Mouse (Mus musculus): ENCODE results near the gene Il34. TPM values are rescaled to one million over a fixed set of nuclear protein-coding genes. Genes with fewer than 3 reads are reported as not detected.

The Il34 gene
- polyA plus RNA-seq, 1 experiment from 2014 or later, result 1.1 TPM

DNA sequence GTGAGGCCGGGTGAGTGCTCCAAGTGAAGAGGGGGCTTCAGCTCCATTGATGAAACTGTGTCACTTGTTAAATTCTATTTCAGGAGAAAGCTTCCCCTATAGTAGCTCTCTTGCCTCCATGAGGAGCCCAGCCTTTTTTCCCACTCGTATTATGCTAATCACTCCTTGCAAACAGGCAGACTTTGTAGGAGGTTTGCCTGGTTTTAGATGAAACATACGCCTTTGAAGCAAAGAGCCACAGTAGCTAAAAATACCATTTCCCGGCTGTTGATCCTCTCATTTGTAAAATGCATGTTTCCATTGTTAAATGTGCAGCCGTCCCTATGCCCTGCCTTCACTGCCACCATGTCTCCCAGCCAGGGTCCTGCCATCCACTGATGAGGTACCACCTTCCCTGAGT lies 108.2 kb downstream of the Il34 start:
- Histone ChIP-seq H3K4me3 (no peak overlapping the region), H3K4me1 (0 out of 2 replicates have a peak, but pooled peaks cover 5% of the 10 kb centered on the region), H3K4me2 (replicated peaks) (no peak overlapping the region), H3K9ac (replicated peaks) (no peak overlapping the region), H3K36me3 (peaks cover 29% of the 10 kb centered on the region), H3K27ac (replicated peaks) (no peak overlapping the region), H3K9me3 (no peaks in the 10 kb centered on the region), H3K27me3 (no peaks in the 10 kb centered on the region)
- WGBS, result 86% methylated on average over 5 of the region's 5 CpGs
- no peak for ATAC-seq (ENCODE audit: low FRiP score, low read depth)

DNA sequence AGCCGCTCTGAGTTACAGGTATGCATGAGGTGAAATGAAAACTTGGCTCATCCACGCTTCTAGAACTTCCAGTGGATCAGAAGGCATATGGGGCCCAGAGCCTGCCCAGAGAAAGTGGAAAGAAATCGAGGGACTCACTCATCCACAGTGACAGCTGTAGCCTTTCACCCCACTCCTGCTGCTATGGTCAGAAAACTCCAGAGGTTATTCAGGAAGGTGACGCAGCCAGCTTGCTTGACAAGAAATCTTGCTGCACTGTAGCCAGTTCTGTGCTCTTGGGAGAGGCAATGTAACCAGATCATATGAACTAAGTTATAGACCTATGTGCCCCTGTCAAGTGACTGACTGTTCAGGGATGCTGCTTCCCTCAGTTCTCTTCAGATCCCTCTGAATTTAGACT lies 109.7 kb downstream of the Il34 start:
- H3K9me3 ChIP-seq, result no peaks in the 10 kb centered on the region
- H3K27ac ChIP-seq (replicated peaks), result no peak overlapping the region
- H3K27me3 ChIP-seq, result no peaks in the 10 kb centered on the region
- no peaks in the 10 kb centered on the region for H3K4me1 ChIP-seq
- 93% methylated on average over 4 of the region's 4 CpGs for WGBS
- no peak overlapping the region for H3K4me2 ChIP-seq (replicated peaks)
- no peak overlapping the region for H3K9ac ChIP-seq (replicated peaks)
- no peak for ATAC-seq (ENCODE audit: low FRiP score, low read depth)
- no peak overlapping the region for H3K4me3 ChIP-seq
- H3K36me3 ChIP-seq, result peaks cover 23% of the 10 kb centered on the region

DNA sequence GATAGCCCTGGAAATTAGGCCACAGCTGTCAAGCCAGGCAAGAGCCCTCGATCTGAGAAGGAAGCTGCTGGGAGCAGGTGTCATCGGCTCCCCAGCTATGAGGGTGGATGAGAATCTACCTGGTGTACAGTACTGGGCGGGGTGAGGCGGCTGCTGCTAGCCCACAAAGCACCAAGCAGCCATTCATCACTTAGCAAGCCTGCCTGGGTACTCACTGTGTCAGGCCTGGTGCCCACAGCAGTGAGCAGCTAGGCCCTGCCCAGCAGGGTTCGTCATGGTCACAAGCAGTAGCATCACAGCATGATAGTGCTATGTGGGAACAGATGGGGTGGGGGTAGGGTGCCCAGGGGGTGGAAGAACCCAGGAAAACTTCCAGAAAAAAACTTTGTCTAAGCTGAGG lies 110.3 kb downstream of the Il34 start:
- WGBS, result 95% methylated on average over 5 of the region's 5 CpGs
- Histone ChIP-seq H3K4me1 (no peaks in the 10 kb centered on the region), H3K36me3 (peaks cover 22% of the 10 kb centered on the region), H3K27me3 (no peaks in the 10 kb centered on the region), H3K4me3 (no peak overlapping the region), H3K9ac (replicated peaks) (no peak overlapping the region), H3K4me2 (replicated peaks) (no peak overlapping the region), H3K27ac (replicated peaks) (no peak overlapping the region), H3K9me3 (no peaks in the 10 kb centered on the region)
- no peak for ATAC-seq (ENCODE audit: low FRiP score, low read depth)

DNA sequence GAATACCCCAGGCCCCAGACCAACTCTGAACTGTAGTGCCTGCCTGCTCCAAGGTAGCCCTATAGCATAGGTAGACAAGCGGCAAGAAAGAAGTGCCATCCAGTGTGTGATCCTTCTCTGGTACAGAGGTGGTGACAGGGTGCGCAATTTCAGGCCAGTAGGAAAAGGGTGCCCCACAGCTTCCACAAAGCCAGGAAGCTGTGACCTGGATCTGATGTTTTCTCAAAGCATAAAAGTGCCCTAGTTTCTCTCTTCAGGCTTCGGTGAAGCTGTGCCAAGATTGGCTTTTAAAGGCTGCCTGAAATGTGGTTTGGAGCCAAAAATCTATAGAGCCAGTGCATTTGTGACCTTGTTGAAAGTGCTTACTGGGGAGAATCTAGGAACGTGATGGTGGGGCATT lies 110.9 kb downstream of the Il34 start:
- WGBS, result 86% methylated on average over 4 of the region's 4 CpGs
- H3K27me3 ChIP-seq, result no peaks in the 10 kb centered on the region
- H3K9me3 ChIP-seq, result no peaks in the 10 kb centered on the region
- no peak overlapping the region for H3K9ac ChIP-seq (replicated peaks)
- no peak for ATAC-seq (ENCODE audit: low FRiP score, low read depth)
- H3K4me1 ChIP-seq, result no peaks in the 10 kb centered on the region
- H3K36me3 ChIP-seq, result peaks cover 22% of the 10 kb centered on the region
- H3K27ac ChIP-seq (replicated peaks), result no peak overlapping the region
- no peak overlapping the region for H3K4me2 ChIP-seq (replicated peaks)
- H3K4me3 ChIP-seq, result no peak overlapping the region

DNA sequence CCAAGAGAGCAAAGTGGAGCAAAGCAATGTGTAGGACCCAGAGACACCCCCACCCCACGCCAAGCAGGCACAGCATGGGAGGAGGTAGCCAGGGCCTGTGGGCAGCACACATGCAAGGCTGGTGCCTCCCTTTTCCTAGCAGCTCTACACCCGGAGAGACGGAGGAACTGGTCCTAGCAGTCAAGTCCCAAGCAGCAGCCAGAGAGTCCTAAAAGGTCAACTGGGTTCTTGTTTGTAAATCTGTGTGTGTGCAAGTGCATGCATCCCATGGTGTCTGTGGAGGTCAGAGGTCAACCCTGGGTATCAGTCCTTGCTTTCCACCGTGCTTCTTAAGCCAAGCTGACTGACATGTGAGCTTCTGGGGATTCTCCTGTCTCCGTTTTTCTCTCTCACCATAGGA lies 111.5 kb downstream of the Il34 start:
- peaks cover 20% of the 10 kb centered on the region for H3K36me3 ChIP-seq
- H3K4me3 ChIP-seq, result no peak overlapping the region
- ATAC-seq (ENCODE audit: low FRiP score, low read depth), result no peak
- WGBS, result 67% methylated on average over 5 of the region's 5 CpGs
- H3K4me2 ChIP-seq (replicated peaks), result no peak overlapping the region
- H3K4me1 ChIP-seq, result no peaks in the 10 kb centered on the region
- H3K27ac ChIP-seq (replicated peaks), result no peak overlapping the region
- H3K9ac ChIP-seq (replicated peaks), result no peak overlapping the region
- H3K27me3 ChIP-seq, result no peaks in the 10 kb centered on the region
- H3K9me3 ChIP-seq, result no peaks in the 10 kb centered on the region

Other genes starting within 250 kb of the Il34 start
- gene Vac14, start 187.3 kb downstream of the Il34 start, polyA plus RNA-seq (2016; fragmentation: Nextera tagmentation; extraction: Ambion mirVana), result 31.8 and 32.3 TPM in 2 replicates
- 10.5 and 10.6 TPM in 2 replicates for gene Mtss1l, start 84.4 kb downstream of the Il34 start, polyA plus RNA-seq (2016; fragmentation: Nextera tagmentation; extraction: Ambion mirVana)
- gene Cog4, start 40.7 kb upstream of the Il34 start, polyA plus RNA-seq (2016; fragmentation: Nextera tagmentation; extraction: Ambion mirVana), result 69.3 and 74.3 TPM in 2 replicates
- 187 and 188 TPM in 2 replicates for gene Sf3b3, start 40.9 kb upstream of the Il34 start, polyA plus RNA-seq (2016; fragmentation: Nextera tagmentation; extraction: Ambion mirVana)
- 10.5 and 11.2 TPM in 2 replicates for gene Fuk, start 96.6 kb upstream of the Il34 start, polyA plus RNA-seq (2016; fragmentation: Nextera tagmentation; extraction: Ambion mirVana)
- gene St3gal2, start 114.0 kb upstream of the Il34 start, polyA plus RNA-seq (2016; fragmentation: Nextera tagmentation; extraction: Ambion mirVana), result 30.7 and 31.6 TPM in 2 replicates
- gene Ddx19a, start 191.9 kb upstream of the Il34 start, polyA plus RNA-seq (2016; fragmentation: Nextera tagmentation; extraction: Ambion mirVana), result 17.6 and 18.3 TPM in 2 replicates
- gene Ddx19b, start 225.8 kb upstream of the Il34 start, polyA plus RNA-seq (2016; fragmentation: Nextera tagmentation; extraction: Ambion mirVana), result 11.1 and 11.3 TPM in 2 replicates
- gene Aars, start 227.2 kb upstream of the Il34 start, polyA plus RNA-seq (2016; fragmentation: Nextera tagmentation; extraction: Ambion mirVana), result 81.5 and 82.0 TPM in 2 replicates

Measured in midbrain, embryonic 12.5 days (tissue).